Mouse (Mus musculus): Measurements from ENCODE around the gene Lmo7.

Lmo7 gene

DNA sequence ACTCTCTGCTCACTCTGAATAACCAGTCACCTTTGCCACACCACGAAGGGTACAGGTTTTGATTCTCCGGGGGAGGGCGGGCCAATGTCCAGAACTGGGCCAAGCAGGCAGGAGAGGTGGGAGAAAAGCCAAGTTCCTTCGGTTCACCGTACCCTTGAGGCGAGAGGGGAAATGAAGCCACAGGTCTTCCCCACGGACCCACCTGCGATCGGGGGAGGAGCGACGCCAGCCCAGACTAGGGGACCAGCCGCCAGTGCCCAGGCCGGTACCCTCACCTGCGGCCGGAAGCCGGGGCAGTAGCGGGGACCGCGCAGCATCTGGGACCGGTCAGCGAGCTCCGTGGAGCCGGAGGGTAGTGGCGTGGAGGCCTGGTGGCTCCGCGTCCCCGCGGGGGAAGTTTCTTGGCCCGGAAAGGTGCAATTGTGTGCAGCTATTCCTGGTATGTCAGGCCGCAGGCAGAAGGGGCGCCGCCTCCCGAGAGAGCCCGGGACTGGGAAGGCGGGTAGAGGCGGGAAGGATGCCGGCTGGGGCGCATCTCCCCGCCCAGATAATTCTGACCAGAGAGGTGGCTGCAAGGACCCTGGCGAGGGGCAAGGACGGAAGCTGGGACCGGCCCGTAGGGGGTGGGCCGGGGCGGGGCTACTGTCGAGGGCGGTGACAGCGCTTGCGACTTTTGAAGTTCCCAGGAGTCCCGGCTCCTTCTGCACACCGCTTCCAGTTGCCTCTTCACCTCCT lies at the start of gene Lmo7, which contains the start of gene Gm9922:
Gene Lmo7 (plus strand): TSS at position 721 of the 735 bp plus-strand sequence.
Gene Gm9922 (minus strand): TSS at position 578 of the 735 bp plus-strand sequence.
- DNase-seq = peak; percentile 76

DNA sequence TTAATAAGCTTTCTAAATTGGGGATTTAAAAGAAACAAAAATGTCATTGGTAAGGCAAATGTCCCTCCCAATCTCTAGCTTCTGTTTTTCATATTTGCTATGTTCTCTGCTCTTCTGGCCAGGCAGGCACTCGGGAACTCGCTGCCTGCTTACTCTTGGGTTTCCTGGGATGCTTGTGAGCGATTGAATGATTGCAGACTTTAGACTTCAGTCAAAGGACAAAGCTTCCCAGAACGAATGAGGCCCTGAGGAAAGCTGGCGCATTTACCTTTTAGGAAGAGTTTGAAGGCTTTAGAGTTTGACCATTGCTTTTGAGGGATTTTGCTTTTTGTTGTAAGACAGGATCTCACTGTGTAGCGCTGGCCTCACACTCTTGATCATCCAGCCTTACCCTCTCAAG lies 42.1 kb upstream of the Lmo7 start:
- no peak for DNase-seq

DNA sequence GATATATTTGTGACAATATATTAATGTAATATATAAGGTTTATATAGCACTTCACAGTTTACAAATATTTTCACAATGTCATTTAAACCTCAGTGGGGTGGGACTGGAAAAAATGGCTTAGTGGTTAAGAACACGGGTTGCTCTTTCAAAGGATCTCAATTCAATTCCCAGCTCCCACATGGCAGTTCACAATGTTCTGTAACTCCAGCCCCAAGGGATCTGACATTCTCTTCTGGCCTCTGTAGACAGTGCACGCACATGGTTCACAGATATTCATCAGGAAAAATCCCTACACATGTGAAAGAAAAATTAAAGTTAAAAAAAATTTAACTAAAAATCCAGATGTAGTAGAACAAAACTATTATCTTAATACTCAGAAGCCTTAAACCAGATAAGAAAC lies 41.4 kb upstream of the Lmo7 start:
- DNase-seq = no peak

DNA sequence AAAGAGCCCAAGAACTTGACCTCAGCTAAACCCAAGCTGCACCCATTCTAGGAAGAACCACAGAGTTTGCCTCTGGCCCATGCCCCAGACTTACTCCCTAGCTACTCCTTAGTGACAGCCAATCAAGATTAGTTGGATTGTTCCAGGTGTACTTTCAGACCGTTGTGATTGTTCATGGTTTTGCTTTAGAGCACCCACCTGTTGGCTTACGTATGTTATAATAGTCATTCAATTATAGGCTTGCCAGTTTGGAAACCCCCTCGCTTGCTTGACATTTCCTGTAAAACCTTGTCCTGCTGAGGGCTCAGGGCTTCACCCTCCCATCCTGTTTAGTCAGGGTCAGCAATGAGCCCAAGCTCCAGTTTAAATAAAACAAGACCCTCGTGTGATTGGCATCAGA lies 25.3 kb upstream of the Lmo7 start:
- DNase-seq = no peak

DNA sequence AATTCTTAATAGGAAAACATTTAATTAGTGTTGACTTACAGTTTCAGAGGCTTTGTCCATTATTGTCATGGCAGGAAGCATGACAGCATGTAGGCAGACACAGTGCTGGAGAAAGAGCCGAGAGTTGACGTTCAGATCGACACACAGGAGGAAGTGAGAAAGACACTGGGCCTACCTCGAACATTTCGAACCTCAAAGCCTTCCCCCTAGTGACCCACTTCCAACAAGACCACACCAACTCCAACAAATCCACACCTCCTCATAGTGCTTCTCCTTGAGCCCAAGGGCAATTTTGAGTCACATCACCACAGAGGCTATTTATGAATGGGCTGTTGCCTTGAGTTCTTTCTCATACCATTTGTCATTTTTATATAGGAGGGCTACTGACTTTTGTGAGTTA lies 22.7 kb upstream of the Lmo7 start:
- no peak for DNase-seq

DNA sequence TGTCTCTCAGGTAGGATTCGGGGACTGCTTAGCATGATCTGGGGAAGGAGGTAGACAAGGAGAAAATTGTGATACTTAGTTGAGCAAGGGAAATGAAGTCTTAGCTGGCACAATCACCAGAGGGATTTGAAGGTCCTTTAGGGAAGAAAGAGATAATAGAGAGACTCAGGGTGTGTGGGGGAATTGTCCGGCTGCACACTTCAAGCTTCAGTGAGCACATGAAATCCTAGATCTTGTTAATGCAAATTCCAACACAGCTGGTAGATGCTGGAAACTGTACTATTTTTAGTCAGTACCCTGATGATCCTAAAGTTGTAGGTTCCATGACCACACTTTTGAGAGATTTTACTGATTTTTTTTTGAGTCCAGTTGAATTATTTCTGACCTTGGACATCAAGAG lies 15.3 kb upstream of the Lmo7 start:
- DNase-seq = no peak

DNA sequence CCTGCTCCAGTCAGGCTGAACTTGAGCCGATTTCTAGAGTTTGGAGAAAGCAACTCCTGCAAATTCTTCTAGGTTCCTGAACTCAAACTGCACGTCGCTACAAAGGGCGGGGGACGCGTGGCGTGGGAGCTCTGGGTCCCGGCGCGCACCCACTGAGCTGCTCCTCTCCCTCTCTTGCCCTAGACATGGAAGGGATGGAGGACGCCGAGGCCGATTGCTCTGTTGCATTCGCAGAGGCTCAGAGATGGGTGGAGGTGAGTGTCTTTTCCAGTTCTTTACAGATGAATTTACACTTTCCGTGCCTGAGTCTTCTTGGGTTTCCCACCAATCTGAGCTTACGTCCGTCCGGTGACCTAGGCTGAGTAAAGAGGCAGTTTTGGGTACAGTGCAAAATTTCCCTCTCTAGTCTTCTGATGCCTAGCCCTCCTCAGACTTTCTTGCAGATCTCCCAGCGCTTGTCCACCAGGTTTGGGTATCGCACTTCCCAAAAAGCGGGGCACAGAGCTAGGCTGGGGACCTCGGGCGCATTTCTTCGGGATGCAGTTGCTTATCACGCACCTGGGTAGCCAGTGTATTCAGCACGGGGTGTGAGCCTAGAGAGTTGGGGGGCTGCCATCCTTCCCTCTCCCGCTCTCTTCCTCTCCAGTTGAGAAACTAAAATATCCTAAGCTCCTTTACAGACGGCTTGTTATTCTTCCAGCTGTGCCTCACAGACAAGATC lies 375 bp downstream of the Lmo7 start:
- no peak for DNase-seq

DNA sequence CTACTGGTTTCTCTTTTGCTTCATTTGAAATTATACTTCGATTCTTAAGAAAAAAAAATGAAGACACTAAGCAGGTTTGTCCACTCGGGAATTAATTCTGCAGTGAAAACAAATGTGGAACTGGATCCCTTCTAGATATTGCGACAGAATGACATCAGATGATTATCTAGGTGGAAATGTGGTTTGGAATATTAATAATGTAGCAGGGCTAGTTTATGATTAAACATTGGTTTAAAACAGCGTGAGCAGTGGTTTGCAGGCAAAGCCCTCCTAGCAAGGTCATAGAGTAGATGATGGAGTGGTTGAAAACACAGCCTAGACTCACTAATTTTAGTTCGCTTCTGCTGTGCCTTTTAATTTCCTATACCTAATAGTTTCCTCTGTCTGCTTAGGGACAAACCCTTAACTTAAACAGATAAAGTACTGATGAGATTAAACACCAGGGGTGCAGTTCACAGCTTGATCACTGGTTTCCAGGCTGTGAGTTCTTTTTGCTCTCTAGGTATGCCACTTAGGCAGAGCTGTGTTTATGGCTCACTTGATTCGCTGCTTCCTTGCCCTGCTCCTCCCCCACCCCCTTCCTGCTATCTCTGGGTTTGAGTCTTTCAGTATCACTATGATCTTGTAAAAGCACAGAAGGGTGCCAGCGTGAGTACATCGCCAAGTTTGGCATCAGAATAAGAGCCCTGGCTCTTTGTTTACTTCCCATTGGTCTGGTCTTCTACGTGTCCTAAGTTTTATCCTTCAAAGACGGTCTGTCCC lies 4.0 kb downstream of the Lmo7 start:
- peak; percentile 11 for DNase-seq

DNA sequence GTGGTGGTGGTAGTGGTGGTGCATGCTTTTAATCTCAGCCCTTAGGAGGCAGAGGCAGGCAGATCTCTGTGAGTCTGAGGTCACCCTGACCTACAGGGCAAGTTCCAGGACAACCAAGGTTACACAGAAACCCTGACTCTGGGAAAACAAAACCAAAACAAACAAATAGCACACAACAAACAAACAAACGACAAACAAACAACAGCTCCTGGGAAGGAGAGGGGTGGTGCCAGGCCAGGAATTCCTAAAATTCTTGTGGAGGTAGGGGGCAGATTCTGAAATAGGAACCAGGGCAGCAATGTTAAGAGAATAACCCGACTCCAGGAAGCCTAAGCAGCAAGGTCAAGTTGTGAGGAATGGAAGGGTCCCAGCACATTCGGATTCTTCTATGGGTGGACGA lies 7.7 kb downstream of the Lmo7 start:
- no peak for DNase-seq

DNA sequence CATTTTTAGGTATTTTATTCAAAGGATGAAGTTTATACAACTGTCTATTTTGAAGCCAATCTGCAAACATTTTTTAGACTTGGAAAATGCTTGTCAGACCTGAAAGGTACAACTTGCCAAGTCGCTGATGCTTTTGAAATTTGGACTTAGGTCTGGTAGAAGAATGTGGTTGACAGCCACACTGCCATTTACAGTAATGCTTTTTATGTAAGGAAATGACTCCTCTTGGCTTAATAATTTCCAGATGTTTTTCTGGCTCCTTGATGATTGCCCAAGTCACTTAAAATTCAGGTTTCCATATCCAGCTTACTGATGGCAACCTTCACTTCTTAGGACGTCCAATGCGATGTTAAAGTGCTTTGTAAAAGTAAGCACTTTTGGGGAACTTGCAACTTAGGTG lies 16.9 kb downstream of the Lmo7 start:
- DNase-seq = peak; percentile 31

DNA sequence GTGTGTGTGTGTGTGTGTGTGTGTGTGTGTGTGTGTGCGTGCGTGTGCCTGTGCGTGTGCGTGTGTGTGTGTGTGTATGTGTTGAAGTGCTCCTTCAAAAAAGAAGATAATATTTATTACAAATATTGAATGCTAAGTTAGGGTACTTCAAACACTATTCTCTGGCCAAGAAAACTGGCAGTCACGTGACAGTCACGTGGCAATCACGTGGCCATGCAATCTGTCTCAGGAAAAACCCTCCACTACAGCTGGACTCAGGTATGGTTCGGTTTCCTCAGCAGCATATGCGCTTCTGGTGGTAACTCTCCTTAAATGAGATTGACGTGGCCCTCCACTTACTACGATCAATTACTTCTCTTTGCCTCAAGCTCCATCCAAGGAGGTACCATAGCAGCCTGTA lies 18.1 kb downstream of the Lmo7 start:
- no peak for DNase-seq

DNA sequence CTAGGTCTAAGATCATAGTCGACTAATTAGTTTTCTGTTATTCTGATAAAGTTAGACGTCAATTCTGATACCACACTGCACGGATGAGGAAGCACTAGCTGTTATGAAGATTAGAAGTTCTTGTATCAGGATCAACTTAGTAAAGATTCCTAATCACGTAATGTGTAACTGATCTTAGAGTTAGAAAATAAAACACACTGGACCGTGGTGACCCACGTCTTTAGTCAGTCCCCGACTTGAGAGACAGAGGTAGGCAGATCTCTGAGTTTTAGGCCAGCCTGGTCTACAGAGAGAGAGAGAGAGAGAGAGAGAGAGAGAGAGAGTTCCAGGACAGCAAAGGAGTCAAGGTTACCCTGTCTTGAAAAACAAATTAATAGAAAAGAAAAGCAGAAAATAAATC lies 18.7 kb downstream of the Lmo7 start:
- DNase-seq = no peak

DNA sequence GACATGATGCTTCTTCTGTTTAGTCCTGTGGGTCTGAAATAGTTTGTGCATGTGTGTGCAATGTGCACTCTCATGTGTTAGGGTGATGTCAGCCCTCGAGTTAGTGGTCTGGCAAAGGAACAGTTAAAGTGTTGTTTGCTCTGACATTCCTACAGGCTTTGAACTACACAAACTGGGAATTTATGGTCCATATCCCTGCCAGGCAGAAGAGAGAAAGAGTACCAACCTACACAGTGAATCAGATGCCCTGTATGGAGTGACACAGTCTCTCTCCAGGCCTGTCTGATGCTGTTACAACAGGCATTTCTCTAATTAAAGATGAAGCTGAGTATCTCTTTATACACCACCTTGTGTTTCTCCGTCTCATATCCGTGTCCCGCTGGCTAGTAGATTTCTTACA lies 21.2 kb downstream of the Lmo7 start:
- no peak for DNase-seq

DNA sequence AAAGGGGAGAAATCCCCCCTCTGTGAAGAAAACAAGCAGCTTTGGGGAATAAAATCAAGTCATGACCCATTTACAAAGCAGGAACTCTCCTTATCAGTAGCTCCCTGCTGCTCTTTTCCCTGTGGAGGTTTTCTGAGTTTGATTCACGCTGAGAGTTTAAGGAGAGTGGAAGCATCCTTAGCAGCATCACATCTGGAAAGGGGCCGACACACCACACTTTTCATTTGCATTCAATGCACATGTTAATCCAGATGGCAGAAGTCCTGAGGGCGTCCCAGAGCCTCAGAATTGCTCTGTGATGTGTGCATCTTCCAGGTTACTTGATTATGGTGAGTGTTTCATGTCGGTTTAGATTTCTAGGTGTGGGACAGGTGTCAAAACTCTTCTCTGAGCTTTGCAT lies 25.7 kb downstream of the Lmo7 start:
- DNase-seq = no peak

DNA sequence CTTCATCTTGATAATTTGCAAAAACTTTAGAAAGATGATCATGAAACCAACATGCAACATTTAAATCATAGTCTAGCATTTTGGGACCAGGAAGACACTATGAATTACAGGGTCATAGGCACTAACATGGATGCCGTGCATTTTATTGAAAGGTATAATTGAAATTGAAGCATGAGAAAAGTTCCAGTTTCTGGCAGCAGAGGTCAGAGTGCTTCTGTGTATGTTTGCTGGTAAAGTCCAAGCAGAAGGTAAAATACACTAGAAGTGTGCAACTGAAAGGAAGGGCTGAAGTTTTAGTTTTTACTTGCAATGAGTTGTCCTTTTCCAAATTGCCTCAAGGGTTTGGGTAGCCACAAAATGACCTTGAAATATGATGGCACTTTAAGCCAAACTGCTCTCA lies 32.5 kb downstream of the Lmo7 start:
- peak; percentile 38 for DNase-seq

DNA sequence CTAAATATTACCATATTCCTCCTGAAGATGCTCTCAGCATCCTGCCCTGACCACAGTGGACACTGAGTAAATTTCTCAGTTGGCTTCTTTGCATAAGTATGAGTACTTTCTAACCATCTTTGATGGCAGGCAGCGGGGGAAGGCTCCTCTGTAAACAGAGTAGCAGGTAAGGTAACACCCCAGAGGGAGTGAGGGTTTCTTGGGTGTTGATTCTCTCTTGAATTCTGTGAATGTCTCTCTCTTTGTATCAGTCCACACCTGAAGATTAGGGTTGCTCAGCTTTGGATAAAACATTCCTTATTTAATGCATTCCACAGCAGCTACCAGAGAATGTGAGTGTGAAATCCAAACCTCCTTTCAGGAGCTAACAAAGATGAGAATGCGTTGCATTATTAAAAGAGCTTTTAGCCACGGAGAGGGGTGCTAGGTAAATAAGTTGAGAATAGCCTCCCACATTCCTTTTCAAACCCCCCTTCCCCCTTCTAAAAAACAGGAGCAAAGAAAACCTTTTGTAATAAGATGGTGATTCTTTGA lies 34.1 kb downstream of the Lmo7 start:
- DNase-seq = no peak

DNA sequence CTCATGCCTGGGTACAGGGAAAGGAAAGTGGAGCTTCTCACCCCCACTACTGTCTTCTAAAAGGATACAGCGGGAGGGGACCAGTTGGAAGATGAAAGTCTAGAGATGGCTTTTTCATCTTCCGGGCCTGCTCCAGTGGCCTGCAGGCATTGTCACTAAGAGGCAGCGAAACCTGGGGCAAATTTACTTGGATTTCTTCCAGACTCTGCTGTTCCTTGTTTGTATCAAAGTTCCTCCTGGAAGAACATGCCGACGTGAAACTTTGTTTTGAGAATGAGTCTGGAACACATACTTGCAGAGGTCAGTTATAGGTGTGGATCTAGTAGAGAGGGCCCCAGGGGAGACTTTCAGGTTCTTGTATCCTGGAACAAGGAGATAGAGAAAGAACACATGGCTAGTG lies 41.6 kb downstream of the Lmo7 start:
- DNase-seq = no peak

DNA sequence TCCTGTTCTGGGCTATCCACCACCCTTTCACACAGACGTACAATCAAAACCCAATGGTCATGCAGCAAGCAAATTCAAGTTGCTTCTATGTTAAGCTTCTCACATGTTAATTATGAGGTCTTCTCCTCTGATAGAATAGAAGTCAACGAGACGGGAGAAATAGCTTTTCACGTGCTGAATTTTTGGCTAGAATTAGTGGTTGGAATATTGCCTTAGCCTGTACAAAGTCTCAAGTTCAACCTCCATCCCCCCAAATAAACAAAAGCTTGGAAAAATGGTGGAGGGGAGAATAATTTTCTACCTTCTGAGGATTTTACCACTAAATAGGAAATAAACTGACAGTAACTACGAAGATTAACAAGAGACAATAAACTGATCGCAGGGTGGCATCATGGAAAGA lies 42.0 kb downstream of the Lmo7 start:
- DNase-seq = no peak

DNA sequence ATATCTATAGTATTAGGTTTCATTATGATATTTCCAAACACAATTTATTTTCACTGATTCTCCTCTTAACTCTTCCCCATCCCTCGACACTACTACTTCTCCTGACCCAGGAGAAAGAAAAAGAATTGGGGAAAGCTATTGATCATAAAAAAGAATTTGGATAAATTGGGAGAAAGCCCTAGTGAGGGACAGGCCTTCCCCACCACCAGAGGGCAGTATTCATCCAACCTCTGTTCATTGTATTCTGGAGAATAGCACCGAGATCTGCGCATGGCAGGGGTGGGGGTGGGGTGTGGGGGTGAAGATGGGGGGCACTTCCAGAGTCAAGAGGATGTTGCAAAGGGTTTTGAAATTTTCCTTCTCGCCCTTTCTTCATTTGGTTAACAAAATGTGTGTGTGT lies 44.9 kb downstream of the Lmo7 start:
- DNase-seq = peak; percentile 50

DNA sequence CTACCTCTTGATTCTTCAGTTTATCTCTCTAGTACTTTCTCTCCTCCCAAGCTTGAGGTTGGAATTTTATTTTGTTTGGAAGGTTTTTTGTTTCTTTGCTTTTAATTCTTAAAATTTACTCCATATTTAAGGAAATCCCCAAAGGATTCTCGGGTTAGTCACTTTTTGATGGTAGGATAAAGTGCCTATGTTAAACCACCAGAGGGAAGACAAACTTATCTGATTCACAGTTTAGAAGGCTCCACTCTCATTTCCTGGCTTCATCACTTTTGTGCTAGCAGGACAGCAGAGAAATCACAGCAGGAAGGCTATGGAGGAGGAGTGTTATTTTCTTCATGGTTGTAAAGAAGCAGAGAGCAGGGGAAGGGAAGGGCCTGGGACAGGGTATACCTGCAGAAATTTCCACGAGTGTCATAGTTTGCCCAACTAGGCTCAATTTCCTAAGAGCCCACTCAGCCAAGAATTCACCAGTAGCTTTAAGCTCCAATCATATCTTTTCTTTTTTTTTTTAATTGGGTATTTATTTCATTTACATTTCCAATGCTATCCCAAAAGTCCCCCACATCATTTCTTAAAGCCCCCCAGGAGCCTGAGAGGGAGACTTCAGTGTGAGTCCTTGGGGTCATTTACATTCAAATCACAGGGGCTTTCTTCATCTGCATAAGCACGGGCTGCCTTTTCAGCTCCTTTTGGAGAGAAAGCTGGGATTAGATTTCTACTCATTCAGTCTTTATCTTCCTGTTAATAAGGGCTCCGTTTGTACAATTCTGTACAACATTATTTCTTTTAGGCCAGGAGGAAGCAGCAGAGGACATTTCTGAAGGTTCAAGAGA lies 46.8 kb downstream of the Lmo7 start:
- no peak for DNase-seq

DNA sequence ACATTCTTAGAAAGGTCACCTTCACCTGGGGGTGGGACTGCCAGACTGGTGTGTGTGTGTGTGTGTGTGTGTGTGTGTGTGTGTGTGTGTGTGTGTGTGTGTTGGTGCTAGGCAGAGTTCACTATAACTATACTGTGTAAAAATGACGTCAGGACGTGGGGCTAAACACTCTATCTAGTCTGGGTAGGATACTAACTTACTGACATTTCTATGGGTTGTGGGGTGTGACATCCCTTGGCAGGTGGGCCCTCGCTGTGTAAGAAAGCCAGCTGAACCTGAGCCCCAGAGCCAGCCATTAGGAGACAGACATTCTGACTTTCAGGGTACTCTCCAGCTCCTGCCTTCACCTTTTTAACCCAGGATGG lies 47.4 kb downstream of the Lmo7 start:
- DNase-seq = no peak

DNA sequence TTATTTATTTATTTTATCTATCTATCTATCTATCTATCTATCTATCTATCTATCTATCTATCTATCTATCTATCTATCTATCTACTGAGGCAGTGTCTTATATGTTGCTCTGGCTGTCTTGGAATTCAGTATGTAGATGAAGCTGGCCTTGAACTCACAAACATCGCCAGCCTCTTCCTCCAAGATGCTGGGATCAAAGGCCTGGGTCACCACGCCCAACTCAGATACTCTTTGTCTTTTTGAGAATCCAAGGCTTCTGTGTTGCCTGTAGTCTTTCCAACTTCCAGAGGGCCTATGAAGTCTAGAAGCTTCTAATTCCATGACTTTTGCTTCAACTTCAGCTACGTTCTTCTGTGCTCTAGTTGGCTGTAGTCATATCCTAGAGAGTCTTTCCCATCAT lies 48.7 kb downstream of the Lmo7 start:
- no peak for DNase-seq

DNA sequence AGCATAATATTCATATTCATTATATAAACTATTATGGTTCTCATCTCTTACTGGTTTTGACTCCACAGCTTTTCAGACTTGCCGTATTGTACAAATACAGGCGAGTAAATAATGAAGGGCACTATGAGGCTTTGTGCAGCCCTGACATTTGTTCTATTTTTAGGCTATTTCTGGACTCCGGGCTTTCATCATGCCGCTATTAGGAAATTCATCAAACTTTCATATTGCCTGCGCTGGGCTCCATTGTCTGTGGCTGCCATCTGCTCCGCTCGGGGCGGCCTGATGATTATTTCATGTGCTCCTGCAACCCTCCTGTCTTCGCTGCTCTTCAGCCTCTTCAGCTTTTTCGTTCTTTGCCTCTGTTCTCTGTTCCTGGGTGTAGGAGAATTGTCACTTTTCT lies 50.3 kb downstream of the Lmo7 start:
- DNase-seq = no peak
